Mouse (Mus musculus): ENCODE results near the gene Ephb2. TPM values are rescaled to one million over a fixed set of nuclear protein-coding genes. Genes with fewer than 3 reads are reported as not detected.

Ephb2 gene
- polyA plus RNA-seq, 1 experiment from 2014 or later = 10.3 TPM

GRCm38 (mm10) chr4:136721937-136722336 lies 113.9 kb downstream of the Ephb2 start:
- H3K27me3 ChIP-seq = no peaks in the 10 kb centered on the region
- no peak overlapping the region for H3K4me2 ChIP-seq (replicated peaks)
- H3K36me3 ChIP-seq = no peaks in the 10 kb centered on the region
- no peak for ATAC-seq (ENCODE audit: low FRiP score, low read depth)
- no peaks in the 10 kb centered on the region for H3K9me3 ChIP-seq
- no peak overlapping the region for H3K4me3 ChIP-seq
- no peak overlapping the region for H3K9ac ChIP-seq
- no peak overlapping the region for H3K27ac ChIP-seq
- 58% methylated on average over 3 of the region's 3 CpGs for WGBS
- peaks cover 43% of the 10 kb centered on the region for H3K4me1 ChIP-seq

- Histone ChIP-seq H3K27ac (no peak overlapping the region), H3K4me3 (no peak overlapping the region), H3K9ac (no peak overlapping the region; the same call in 1 of the 2 replicates), H3K4me2 (replicated peaks) (no peak overlapping the region), H3K36me3 (no peaks in the 10 kb centered on the region), H3K9me3 (no peaks in the 10 kb centered on the region), H3K27me3 (no peaks in the 10 kb centered on the region), H3K4me1 (peaks cover 32% of the 10 kb centered on the region)
- 81% methylated on average over 9 of the region's 9 CpGs for WGBS
- ATAC-seq (ENCODE audit: low FRiP score, low read depth) = no peak
Observed at GRCm38 (mm10) chr4:136720025-136720424, 115.8 kb downstream of the Ephb2 start.

DNA sequence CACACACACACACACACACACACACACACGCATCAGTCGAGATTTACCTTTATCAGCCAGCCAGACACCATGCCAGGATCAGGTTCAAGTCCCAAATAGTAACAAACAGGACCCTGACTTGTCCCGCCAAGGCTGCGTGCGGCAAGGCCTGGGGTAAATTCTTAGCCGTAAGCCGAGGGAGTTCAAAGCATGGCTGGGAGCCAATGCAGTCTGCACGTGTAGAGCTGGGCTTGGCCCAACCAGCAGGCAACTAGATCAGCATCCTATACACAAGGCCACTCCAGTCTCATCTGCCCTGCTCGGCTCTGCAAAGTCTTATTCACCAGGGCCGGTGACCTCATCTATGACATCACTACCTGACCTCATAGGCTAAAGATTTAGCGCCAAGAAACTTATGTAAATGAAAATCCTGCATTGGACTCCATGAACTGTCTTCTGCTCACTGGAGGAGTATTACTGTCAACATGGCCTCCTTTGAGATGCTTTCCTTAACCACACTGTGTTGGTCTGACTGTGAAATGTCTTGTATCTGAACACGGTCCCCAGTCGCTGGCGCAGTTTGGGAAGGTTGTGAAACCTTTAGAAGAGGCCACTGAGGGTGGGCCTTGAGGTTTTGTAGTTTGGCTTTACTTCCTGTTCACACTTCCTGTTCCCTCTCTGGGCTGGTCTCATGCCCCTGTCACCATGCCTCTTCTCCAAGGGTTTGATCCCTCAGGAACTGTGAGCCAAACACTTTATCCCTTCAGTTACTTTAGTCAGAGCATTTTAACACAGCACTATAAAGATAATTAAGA lies 117.4 kb downstream of the Ephb2 start:
- Histone ChIP-seq H3K27me3 (no peaks in the 10 kb centered on the region), H3K9ac (no peak overlapping the region), H3K27ac (no peak overlapping the region), H3K9me3 (no peaks in the 10 kb centered on the region), H3K36me3 (no peaks in the 10 kb centered on the region), H3K4me1 (peaks cover 36% of the 10 kb centered on the region), H3K4me2 (replicated peaks) (no peak overlapping the region), H3K4me3 (no peak overlapping the region)
- no peak for ATAC-seq (ENCODE audit: low FRiP score, low read depth)
- WGBS = 87% methylated on average over 14 of the region's 14 CpGs

GRCm38 (mm10) chr4:136716561-136716972 lies 119.2 kb downstream of the Ephb2 start:
- Histone ChIP-seq H3K4me3 (no peak overlapping the region), H3K4me2 (replicated peaks) (no peak overlapping the region), H3K27me3 (no peaks in the 10 kb centered on the region), H3K9me3 (no peaks in the 10 kb centered on the region), H3K9ac (no peak overlapping the region), H3K4me1 (peaks cover 40% of the 10 kb centered on the region), H3K27ac (no peak overlapping the region), H3K36me3 (no peaks in the 10 kb centered on the region)
- 84% methylated on average over 7 of the region's 7 CpGs for WGBS
- no peak for ATAC-seq (ENCODE audit: low FRiP score, low read depth)

DNA sequence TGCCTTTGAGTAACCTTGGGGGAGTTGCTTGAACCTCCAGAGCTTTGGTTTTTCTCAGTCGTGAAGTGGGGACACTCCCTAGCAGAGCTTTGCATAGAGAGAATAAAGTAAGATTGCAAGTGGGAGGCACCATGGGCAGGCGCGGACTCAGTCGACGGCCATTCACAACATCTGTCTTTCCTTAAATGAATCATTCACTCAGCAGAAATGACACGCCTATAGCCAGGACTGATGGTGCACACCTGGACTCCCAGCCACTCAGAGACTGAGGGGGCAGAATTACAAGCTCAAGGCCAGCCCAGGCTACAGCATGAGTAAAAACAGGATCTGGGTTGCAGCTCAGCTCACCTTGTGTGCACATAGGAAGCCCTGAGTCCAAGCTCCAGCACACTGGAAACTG lies 121.3 kb downstream of the Ephb2 start:
- ATAC-seq (ENCODE audit: low FRiP score, low read depth) = no peak; the same call in 1 of the 2 replicates
- WGBS = 28% methylated on average over 6 of the region's 6 CpGs

GRCm38 (mm10) chr4:136713889-136714288 lies 121.9 kb downstream of the Ephb2 start:
- Histone ChIP-seq H3K4me3 (no peak overlapping the region), H3K27ac (no peak overlapping the region), H3K9ac (no peak overlapping the region), H3K36me3 (no peaks in the 10 kb centered on the region), H3K27me3 (no peaks in the 10 kb centered on the region), H3K4me1 (peaks cover 32% of the 10 kb centered on the region), H3K9me3 (no peaks in the 10 kb centered on the region), H3K4me2 (replicated peaks) (no peak overlapping the region)
- WGBS = 86% methylated on average over 7 of the region's 7 CpGs
- ATAC-seq (ENCODE audit: low FRiP score, low read depth) = no peak

More for the DNA sequence above, 121.3 kb downstream of the Ephb2 start:
- no peak overlapping the region for H3K4me3 ChIP-seq
- H3K27ac ChIP-seq = no peak overlapping the region
- H3K9me3 ChIP-seq = no peaks in the 10 kb centered on the region
- peaks cover 32% of the 10 kb centered on the region for H3K4me1 ChIP-seq
- H3K9ac ChIP-seq = no peak overlapping the region
- H3K4me2 ChIP-seq (replicated peaks) = no peak overlapping the region
- no peaks in the 10 kb centered on the region for H3K36me3 ChIP-seq
- H3K27me3 ChIP-seq = no peaks in the 10 kb centered on the region

DNA sequence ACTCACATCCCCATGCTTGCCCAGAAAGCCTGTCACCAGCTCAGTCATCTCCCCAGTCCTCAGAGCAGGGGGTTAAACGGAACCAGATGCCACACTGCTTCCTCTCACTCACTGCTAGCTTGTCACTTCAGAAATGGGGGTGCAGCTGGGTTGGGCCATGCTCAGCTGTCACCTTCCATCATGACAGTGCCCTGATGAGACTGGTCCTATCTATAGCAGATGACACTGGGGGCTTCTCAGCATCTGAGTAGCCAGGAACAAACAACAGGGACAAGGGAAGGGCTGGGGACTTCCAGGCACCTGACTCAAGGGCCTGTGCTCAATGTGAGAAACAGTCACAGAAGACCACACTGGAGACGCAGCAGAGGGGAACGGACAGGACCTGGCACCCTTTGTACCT lies 122.4 kb downstream of the Ephb2 start:
- Histone ChIP-seq H3K9me3 (no peaks in the 10 kb centered on the region), H3K27me3 (no peaks in the 10 kb centered on the region), H3K4me3 (no peak overlapping the region), H3K9ac (no peak overlapping the region), H3K36me3 (no peaks in the 10 kb centered on the region), H3K27ac (no peak overlapping the region), H3K4me1 (peaks cover 35% of the 10 kb centered on the region), H3K4me2 (replicated peaks) (no peak overlapping the region)
- ATAC-seq (ENCODE audit: low FRiP score, low read depth) = no peak
- 75% methylated on average over 3 of the region's 3 CpGs for WGBS

- Histone ChIP-seq H3K9me3 (no peaks in the 10 kb centered on the region), H3K9ac (no peak overlapping the region), H3K4me2 (replicated peaks) (peak overlapping the region; percentile 21; the same call in 1 of the 2 replicates), H3K4me1 (peaks cover 38% of the 10 kb centered on the region), H3K4me3 (no peak overlapping the region), H3K27me3 (no peaks in the 10 kb centered on the region), H3K27ac (0 out of 2 replicates have a peak overlapping the region, but pooled peaks have one; percentile 6), H3K36me3 (no peaks in the 10 kb centered on the region)
- no peak for ATAC-seq (ENCODE audit: low FRiP score, low read depth)
- WGBS = 30% methylated on average over 20 of the region's 20 CpGs
Observed at GRCm38 (mm10) chr4:136711985-136712768, 123.6 kb downstream of the Ephb2 start.

DNA sequence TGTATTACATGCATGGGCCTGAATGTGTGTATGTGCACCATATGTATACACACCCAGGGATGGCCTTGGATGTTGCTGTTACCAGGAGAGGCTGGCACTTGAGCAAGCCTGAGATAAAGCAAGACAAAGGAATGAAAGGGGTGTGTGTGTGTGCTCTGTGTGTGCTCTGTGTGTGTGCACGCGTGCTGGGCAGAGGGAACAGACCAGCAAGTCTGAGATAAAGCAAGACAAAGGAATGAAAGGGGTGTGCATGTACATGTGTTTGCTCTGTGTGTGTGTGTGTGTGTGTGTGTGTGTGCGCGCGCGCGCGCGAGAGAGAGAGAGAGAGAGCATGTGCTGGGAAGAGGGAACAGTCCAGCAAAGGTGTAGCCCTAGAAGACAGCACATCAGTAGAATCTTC lies 125.4 kb downstream of the Ephb2 start:
- H3K4me2 ChIP-seq (replicated peaks) = no peak overlapping the region
- no peak overlapping the region for H3K27ac ChIP-seq
- no peak overlapping the region for H3K4me3 ChIP-seq
- no peak for ATAC-seq (ENCODE audit: low FRiP score, low read depth)
- H3K4me1 ChIP-seq = peaks cover 45% of the 10 kb centered on the region
- WGBS = 96% methylated on average over 9 of the region's 9 CpGs
- no peaks in the 10 kb centered on the region for H3K36me3 ChIP-seq
- no peaks in the 10 kb centered on the region for H3K27me3 ChIP-seq
- H3K9me3 ChIP-seq = no peaks in the 10 kb centered on the region
- no peak overlapping the region for H3K9ac ChIP-seq

DNA sequence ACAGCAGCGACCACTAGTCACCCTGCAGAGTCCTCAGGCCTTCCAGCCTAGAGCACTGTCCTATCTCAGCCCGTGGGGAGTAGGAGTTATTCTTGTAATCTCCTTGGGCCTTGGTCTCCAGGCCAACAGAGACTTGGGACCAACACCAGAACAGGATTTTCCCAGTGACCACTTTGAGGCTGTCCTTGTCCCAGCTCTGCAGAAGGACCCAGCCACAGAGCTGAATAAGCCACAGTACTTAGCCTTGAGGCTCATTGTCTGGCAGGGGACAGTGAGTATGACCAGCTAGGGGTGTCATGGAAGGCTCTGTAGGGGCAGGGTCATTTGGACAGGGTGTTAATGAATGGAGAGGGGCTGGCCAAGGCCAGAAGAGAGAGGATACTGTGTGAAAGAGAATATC lies 126.8 kb downstream of the Ephb2 start:
- peaks cover 50% of the 10 kb centered on the region for H3K4me1 ChIP-seq
- 77% methylated on average over 2 of the region's 2 CpGs for WGBS
- no peaks in the 10 kb centered on the region for H3K27me3 ChIP-seq
- H3K4me2 ChIP-seq (replicated peaks) = no peak overlapping the region
- no peak for ATAC-seq (ENCODE audit: low FRiP score, low read depth)
- H3K36me3 ChIP-seq = no peaks in the 10 kb centered on the region
- H3K4me3 ChIP-seq = no peak overlapping the region
- no peaks in the 10 kb centered on the region for H3K9me3 ChIP-seq
- H3K9ac ChIP-seq = no peak overlapping the region
- H3K27ac ChIP-seq = no peak overlapping the region

- Histone ChIP-seq H3K27me3 (no peaks in the 10 kb centered on the region), H3K36me3 (no peaks in the 10 kb centered on the region), H3K4me3 (no peak overlapping the region), H3K9ac (no peak overlapping the region), H3K9me3 (no peaks in the 10 kb centered on the region), H3K27ac (no peak overlapping the region), H3K4me1 (peaks cover 33% of the 10 kb centered on the region), H3K4me2 (replicated peaks) (no peak overlapping the region)
- WGBS = 38% methylated on average over 4 of the region's 4 CpGs
- no peak for ATAC-seq (ENCODE audit: low FRiP score, low read depth)
Observed at GRCm38 (mm10) chr4:136706696-136707095, 129.1 kb downstream of the Ephb2 start.

DNA sequence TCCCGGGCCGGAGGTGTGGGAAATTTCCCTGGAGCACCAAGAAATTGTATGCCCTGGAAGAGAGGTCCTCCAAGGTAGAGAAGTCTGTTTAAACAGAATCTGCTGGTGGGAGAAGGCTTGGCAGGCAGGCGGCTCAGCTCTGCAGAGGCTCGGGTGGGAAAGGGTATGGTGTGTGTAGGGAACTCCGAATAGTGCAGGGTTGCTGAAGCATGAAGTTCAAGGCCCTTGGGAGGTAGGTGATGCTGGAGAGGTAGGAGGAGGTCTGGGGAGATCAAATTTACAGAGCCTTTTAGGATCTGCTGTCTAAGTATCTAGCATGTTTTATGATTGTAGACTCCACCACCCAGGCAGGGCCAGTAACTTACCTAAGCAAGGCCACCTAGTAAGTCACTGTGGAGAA lies 130.7 kb downstream of the Ephb2 start:
- Histone ChIP-seq H3K4me1 (peaks cover 31% of the 10 kb centered on the region), H3K9me3 (no peaks in the 10 kb centered on the region), H3K36me3 (no peaks in the 10 kb centered on the region), H3K9ac (no peak overlapping the region), H3K4me3 (no peak overlapping the region), H3K27me3 (no peaks in the 10 kb centered on the region), H3K27ac (no peak overlapping the region), H3K4me2 (replicated peaks) (no peak overlapping the region)
- 54% methylated on average over 5 of the region's 5 CpGs for WGBS
- no peak for ATAC-seq (ENCODE audit: low FRiP score, low read depth)

All from limb, embryonic 13.5 days (tissue).